Mouse (Mus musculus) heart, adult 2 months (tissue): ENCODE measurements around the gene Plcg1.

Experiments
- CTCF ChIP-seq: fragments of 200-600 bp; IDR thresholded peaks from 2 replicates; pipeline ENCODE4 v1.8.1; 2022; ENCODE audit warnings: antibody characterized with exemption, mild to moderate bottlenecking, moderate library complexity
- EP300 ChIP-seq: fragments of 200-500 bp; IDR thresholded peaks from 2 replicates; pipeline ENCODE4 v1.6.1; 2011; ENCODE audit warnings: low read depth, low read length, control low read depth; ENCODE audit not compliant: insufficient read depth
- POLR2A ChIP-seq: fragments of 200-500 bp; IDR thresholded peaks from 2 replicates; pipeline ENCODE4 v1.6.1; 2011; ENCODE audit warnings: mild to moderate bottlenecking, low read depth, low read length, control low read depth; ENCODE audit not compliant: insufficient read depth

- no peak for TF ChIP-seq CTCF
- TF ChIP-seq POLR2A = no peak
- TF ChIP-seq EP300 = no peak
Observed at GRCm38 (mm10) chr2:160738354-160738753, 7.3 kb downstream of the Plcg1 start.
